Mouse (Mus musculus) heart, postnatal 0 days (tissue): ENCODE data around the gene Tmed9. TPM values are rescaled to one million over a fixed set of nuclear protein-coding genes. Genes with fewer than 3 reads are reported as not detected.

ENCODE experiments used
- ATAC-seq: fragments of 200-750 bp; cut with Nextera tagmentation; 2 replicates; pipeline ENCODE4 v1.8.0; 2017; ENCODE audit warnings: low read depth, moderate number of reproducible peaks, moderate library complexity; ENCODE audit not compliant: insufficient read depth
- DNase-seq: peaks from one replicate; pipeline ENCODE4 v3.0.0-alpha.2; 2016; ENCODE audit warnings: low spot score
- H3K27ac ChIP-seq: fragments of 300-500 bp; sonication (generic); 2 replicates; pipeline ENCODE4 v1.5.1; 2014; ENCODE audit warnings: low read depth, mild to moderate bottlenecking
- H3K27me3 ChIP-seq: fragments of 300-500 bp; sonication (generic); 2 replicates; pipeline ENCODE4 v1.6.1; 2014; ENCODE audit warnings: low read length, mixed read lengths; ENCODE audit not compliant: control insufficient read depth, insufficient read depth
- H3K36me3 ChIP-seq: fragments of 300-500 bp; sonication (generic); replicated peaks from 2 replicates; pipeline ENCODE4 v1.6.1; 2014; ENCODE audit warnings: low read length, mixed read lengths; ENCODE audit not compliant: control insufficient read depth, insufficient read depth
- H3K4me1 ChIP-seq: fragments of 300-500 bp; sonication (generic); 2 replicates; pipeline ENCODE4 v1.6.1; 2014; ENCODE audit warnings: antibody characterized with exemption; ENCODE audit not compliant: control insufficient read depth, insufficient read depth
- H3K4me2 ChIP-seq: fragments of 300-500 bp; sonication (generic); 2 replicates; pipeline ENCODE4 v1.6.1; 2014; ENCODE audit warnings: low read depth, mild to moderate bottlenecking, low read length, moderate library complexity
- H3K4me3 ChIP-seq: fragments of 300-500 bp; sonication (generic); 2 replicates; pipeline ENCODE4 v1.5.1; 2014; ENCODE audit warnings: low read depth, low read length
- H3K9ac ChIP-seq: fragments of 300-500 bp; sonication (generic); replicated peaks from 2 replicates; pipeline ENCODE4 v1.6.1; 2014; ENCODE audit warnings: low read depth, low read length, mixed read lengths
- H3K9me3 ChIP-seq: fragments of 300-500 bp; sonication (generic); replicated peaks from 2 replicates; pipeline ENCODE4 v1.6.1; 2016; ENCODE audit warnings: low read length; ENCODE audit not compliant: control insufficient read depth
- CTCF ChIP-seq: IDR thresholded peaks from 2 replicates; pipeline ENCODE4 v1.5.1; 2016; ENCODE audit warnings: antibody characterized with exemption, control low read depth, low read depth
- EP300 ChIP-seq: IDR thresholded peaks from 2 replicates; pipeline ENCODE4 v1.6.1; 2016; ENCODE audit warnings: antibody characterized with exemption, low read depth
- WGBS: fragments of 180-500 bp; shearing (Covaris S2); extraction: QIAGEN DNeasy Blood & Tissue Kit; methylation state at CpG from one replicate; pipeline ENCODE4 v1.1.7; 2014; 5-methylcytosine and 5-hydroxymethylcytosine counted together
- polyA plus RNA-seq: library from polyadenylated mRNA; unstranded; fragments of >200 nt; fragmentation: Nextera tagmentation; extraction: Ambion mirVana; gene quantifications from 2 replicates; pipeline ENCODE4 v1.2.1, GENCODE M21; 2015
- total RNA-seq: library from RNA; depleted of rRNA; stranded (reverse); fragments of >200 nt; gene quantifications from 2 replicates; pipeline ENCODE4 v1.2.3, GENCODE M21; 2014; ENCODE audit warnings: low replicate concordance

Tmed9 gene
- total and polyA plus RNA-seq, 2 experiments from 2014 or later, result 22.0 to 82.0 TPM

DNA sequence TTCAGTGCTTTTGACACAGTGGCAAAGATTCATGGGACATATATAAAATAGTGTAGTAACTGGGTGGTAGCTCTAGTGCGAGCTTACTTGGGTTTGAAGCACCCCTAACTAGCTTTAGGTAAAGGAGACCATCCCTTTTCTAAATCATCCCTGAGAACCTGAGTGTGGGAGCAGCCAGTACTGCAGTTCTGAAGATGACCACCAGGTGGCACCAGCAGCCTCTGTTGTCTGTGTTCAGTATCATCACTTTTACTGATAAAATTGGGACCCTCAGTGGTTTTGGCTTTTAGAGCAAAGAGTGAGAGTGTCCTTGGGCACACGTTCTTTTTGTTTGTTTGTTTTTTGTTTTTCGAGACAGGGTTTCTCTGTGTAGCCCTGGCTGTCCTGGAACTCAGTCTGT lies 28.1 kb downstream of the Tmed9 start:
- DNase-seq, result peak; percentile 56
- no peak overlapping the region for H3K4me2 ChIP-seq
- H3K36me3 ChIP-seq, result peaks cover 26% of the 10 kb centered on the region
- TF ChIP-seq CTCF (peak; percentile 87), EP300 (no peak)
- H3K27ac ChIP-seq, result no peak overlapping the region
- 3% methylated on average over 3 of the region's 3 CpGs for WGBS
- H3K4me3 ChIP-seq, result no peak overlapping the region; the same call in 1 of the 2 replicates
- H3K4me1 ChIP-seq, result peaks cover 11% of the 10 kb centered on the region
- ATAC-seq, result no peak
- H3K9me3 ChIP-seq, result no peaks in the 10 kb centered on the region
- H3K9ac ChIP-seq, result no peak overlapping the region
- H3K27me3 ChIP-seq, result no peaks in the 10 kb centered on the region

GRCm38 (mm10) chr13:55604606-55605005 lies 31.1 kb downstream of the Tmed9 start:
- DNase-seq (no peak), ATAC-seq (no peak)
- H3K36me3 ChIP-seq, result peaks cover 44% of the 10 kb centered on the region
- H3K4me3 ChIP-seq, result no peak overlapping the region
- H3K27ac ChIP-seq, result no peak overlapping the region
- H3K9me3 ChIP-seq, result no peaks in the 10 kb centered on the region
- H3K4me1 ChIP-seq, result peaks cover 7% of the 10 kb centered on the region
- no peak for TF ChIP-seq EP300
- TF ChIP-seq CTCF, result no peak
- no peak overlapping the region for H3K4me2 ChIP-seq
- H3K27me3 ChIP-seq, result no peaks in the 10 kb centered on the region
- 87% methylated on average over 3 of the region's 3 CpGs for WGBS
- no peak overlapping the region for H3K9ac ChIP-seq

- Histone ChIP-seq H3K9ac (no peak overlapping the region), H3K27ac (no peak overlapping the region), H3K4me1 (no peaks in the 10 kb centered on the region), H3K36me3 (peaks cover 47% of the 10 kb centered on the region), H3K4me3 (no peak overlapping the region), H3K4me2 (no peak overlapping the region), H3K9me3 (no peaks in the 10 kb centered on the region), H3K27me3 (no peaks in the 10 kb centered on the region)
- TF ChIP-seq EP300 (no peak), CTCF (no peak)
- WGBS, result 76% methylated on average over 10 of the region's 10 CpGs
- DNase-seq, result no peak
- ATAC-seq, result no peak
Measured at GRCm38 (mm10) chr13:55606899-55607623, 33.5 kb downstream of the Tmed9 start.

DNA sequence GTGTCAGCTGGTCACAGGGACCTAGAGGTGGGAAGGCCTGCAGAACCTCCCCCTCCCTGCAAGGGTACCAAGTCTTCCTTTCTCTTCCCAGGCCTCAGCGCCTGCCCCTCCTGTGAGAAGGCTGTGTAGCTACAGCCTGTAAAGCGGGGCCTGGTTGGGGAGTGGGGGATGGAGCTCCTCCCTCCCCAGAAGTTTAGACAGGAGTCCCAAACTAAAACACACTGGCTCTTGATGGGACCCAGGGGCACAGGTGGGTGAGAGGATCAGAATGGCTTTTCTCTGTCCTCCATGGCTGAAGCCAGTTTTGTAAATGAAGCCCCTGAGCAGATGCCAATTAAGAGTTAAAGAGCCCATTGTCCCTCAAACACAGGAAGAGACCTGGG lies 34.1 kb downstream of the Tmed9 start:
- H3K27ac ChIP-seq, result no peak overlapping the region
- ATAC-seq, result no peak

GRCm38 (mm10) chr13:55611996-55612395 lies 38.5 kb downstream of the Tmed9 start:
- Histone ChIP-seq H3K27ac (no peak overlapping the region), H3K27me3 (no peaks in the 10 kb centered on the region), H3K36me3 (peaks cover 26% of the 10 kb centered on the region), H3K4me2 (no peak overlapping the region), H3K9me3 (no peaks in the 10 kb centered on the region), H3K9ac (no peak overlapping the region), H3K4me1 (no peaks in the 10 kb centered on the region), H3K4me3 (no peak overlapping the region)
- TF ChIP-seq CTCF (no peak), EP300 (no peak)
- no peak for DNase-seq
- 69% methylated on average over 7 of the region's 7 CpGs for WGBS
- no peak for ATAC-seq

More for the DNA sequence above, 34.1 kb downstream of the Tmed9 start:
- Histone ChIP-seq H3K9me3 (no peaks in the 10 kb centered on the region), H3K4me1 (no peaks in the 10 kb centered on the region), H3K9ac (no peak overlapping the region), H3K36me3 (peaks cover 47% of the 10 kb centered on the region), H3K4me3 (no peak overlapping the region), H3K4me2 (no peak overlapping the region), H3K27me3 (no peaks in the 10 kb centered on the region)
- TF ChIP-seq CTCF (no peak), EP300 (no peak)
- no peak for DNase-seq
- 95% methylated on average over 2 of the region's 2 CpGs for WGBS

DNA sequence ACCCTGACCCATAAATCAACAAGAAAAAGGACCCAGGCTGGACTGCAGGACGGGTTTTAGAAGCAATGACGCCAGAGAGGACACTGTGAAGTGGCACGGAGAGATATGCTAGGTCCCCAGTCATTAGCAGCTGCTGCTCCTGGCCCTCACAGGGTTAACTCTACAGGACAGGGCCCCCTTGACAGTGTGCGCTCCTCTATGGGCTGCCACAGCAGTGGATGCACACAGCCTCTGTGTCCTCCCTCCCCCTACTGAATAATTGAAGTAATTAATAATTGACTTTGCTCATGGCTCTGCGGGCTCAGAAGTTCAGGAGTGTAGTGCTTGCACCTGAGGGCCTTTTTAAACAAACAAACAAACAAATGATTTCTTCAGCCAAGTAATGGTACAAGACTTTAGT lies 39.9 kb downstream of the Tmed9 start:
- no peak for TF ChIP-seq CTCF
- TF ChIP-seq EP300, result no peak
- H3K9me3 ChIP-seq, result 0 out of 2 replicates have a peak, but pooled peaks cover 3% of the 10 kb centered on the region
- peaks cover 13% of the 10 kb centered on the region for H3K36me3 ChIP-seq
- no peaks in the 10 kb centered on the region for H3K4me1 ChIP-seq
- WGBS, result 43% methylated on average over 5 of the region's 5 CpGs
- ATAC-seq, result no peak
- no peak overlapping the region for H3K27ac ChIP-seq
- H3K4me2 ChIP-seq, result no peak overlapping the region
- H3K27me3 ChIP-seq, result no peaks in the 10 kb centered on the region
- H3K4me3 ChIP-seq, result no peak overlapping the region
- no peak for DNase-seq
- no peak overlapping the region for H3K9ac ChIP-seq
